Mouse (Mus musculus): Measurements from ENCODE around the gene Nop56.

Gene Nop56

GRCm38 (mm10) chr2:130274149-130274861 lies at the start of gene Nop56:
Nop56 (plus strand) TSS chr2:130274430.
- peak; percentile 99 for DNase-seq

GRCm38 (mm10) chr2:130246912-130247311 lies 27.3 kb upstream of the Nop56 start:
- peak; percentile 21 for DNase-seq

- DNase-seq = no peak
Observed at GRCm38 (mm10) chr2:130248226-130248625, 26.0 kb upstream of the Nop56 start.

- DNase-seq = no peak
Observed at GRCm38 (mm10) chr2:130256762-130257161, 17.5 kb upstream of the Nop56 start.

GRCm38 (mm10) chr2:130260822-130261221 lies 13.4 kb upstream of the Nop56 start:
- DNase-seq = no peak

GRCm38 (mm10) chr2:130261914-130262313 lies 12.3 kb upstream of the Nop56 start:
- DNase-seq = no peak

- no peak for DNase-seq
Observed at GRCm38 (mm10) chr2:130262398-130262797, 11.8 kb upstream of the Nop56 start.

GRCm38 (mm10) chr2:130265520-130265919 lies 8.7 kb upstream of the Nop56 start:
- DNase-seq = no peak

- no peak for DNase-seq
Observed at GRCm38 (mm10) chr2:130268074-130268473, 6.2 kb upstream of the Nop56 start.

GRCm38 (mm10) chr2:130273732-130274131 lies 498 bp upstream of the Nop56 start:
- DNase-seq = no peak

GRCm38 (mm10) chr2:130274862-130275261 lies 632 bp downstream of the Nop56 start:
- no peak for DNase-seq

- peak; percentile 51 for DNase-seq
Observed at GRCm38 (mm10) chr2:130275649-130276048, 1.4 kb downstream of the Nop56 start.

GRCm38 (mm10) chr2:130279600-130280091 lies 5.4 kb downstream of the Nop56 start:
- DNase-seq = no peak

GRCm38 (mm10) chr2:130280224-130280623 lies 6.0 kb downstream of the Nop56 start:
- DNase-seq = no peak

GRCm38 (mm10) chr2:130280818-130281217 lies 6.6 kb downstream of the Nop56 start:
- no peak for DNase-seq

GRCm38 (mm10) chr2:130283854-130284654 lies 9.8 kb downstream of the Nop56 start, which contains the start of gene Idh3b:
Idh3b (minus strand) TSS chr2:130284547.
- peak; percentile 91 for DNase-seq

GRCm38 (mm10) chr2:130289086-130289485 lies 14.9 kb downstream of the Nop56 start:
- no peak for DNase-seq

- DNase-seq = peak; percentile 77
Observed at GRCm38 (mm10) chr2:130291434-130291833, 17.2 kb downstream of the Nop56 start.

- DNase-seq = no peak
Observed at GRCm38 (mm10) chr2:130293009-130293408, 18.8 kb downstream of the Nop56 start.

GRCm38 (mm10) chr2:130293486-130293885 lies 19.3 kb downstream of the Nop56 start:
- no peak for DNase-seq

- no peak for DNase-seq
Observed at GRCm38 (mm10) chr2:130294218-130294935, 20.1 kb downstream of the Nop56 start.

GRCm38 (mm10) chr2:130294936-130295277 lies 20.7 kb downstream of the Nop56 start, which contains the start of gene Ebf4:
Ebf4 (plus strand) TSS chr2:130295169.
- DNase-seq = peak; percentile 41

Data from kidney, adult 18-20 months (tissue).